Mouse (Mus musculus): Measurements from ENCODE around the gene Adipor1. TPM values are rescaled to one million over a fixed set of nuclear protein-coding genes. Genes with fewer than 3 reads are reported as not detected.
"Not testable (repeated sequence)": the region's sequence is repeated elsewhere in the genome, so short reads cannot be mapped to it uniquely, and the experiment has no call there.

The Adipor1 gene
- polyA plus RNA-seq, 1 experiment, result 87.5 TPM

DNA sequence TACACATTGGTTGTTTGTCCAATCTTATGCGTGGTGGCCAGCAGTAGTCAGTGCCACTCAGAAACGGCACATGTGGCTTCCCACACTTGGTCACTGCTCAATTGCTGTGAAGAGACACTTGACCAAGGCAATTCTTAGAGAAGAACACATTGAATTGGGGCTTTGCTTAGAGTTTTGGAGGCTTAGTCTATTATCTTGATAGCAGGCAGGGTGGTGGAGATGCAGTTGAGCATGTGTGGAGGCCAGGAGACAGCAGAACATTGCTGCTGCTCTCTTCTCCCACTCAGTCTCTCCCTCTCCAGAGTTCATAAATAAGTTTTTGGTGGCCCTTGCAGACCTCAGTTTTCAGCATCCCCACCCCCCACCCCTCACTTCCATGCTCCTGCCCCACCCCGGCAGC, 27.2 kb downstream of the Adipor1 start:
- Histone ChIP-seq H3K27ac (ENCODE audit: insufficient read depth, low read length) (no peak overlapping the region), H3K4me3 (ENCODE audit: insufficient read depth, low read length) (no peak overlapping the region), H3K4me1 (ENCODE audit: control insufficient read depth, insufficient read depth, low read length) (no peaks in the 10 kb centered on the region)
- TF ChIP-seq CTCF (IDR thresholded peaks at IDR 0.05; ENCODE audit: borderline replicate concordance, insufficient read depth, low read length) (no peak), POLR2A (IDR thresholded peaks at IDR 0.05; ENCODE audit: low read depth, low read length) (no peak)

GRCm38 (mm10) chr1:134443288-134443687, 28.1 kb downstream of the Adipor1 start:
- H3K27ac ChIP-seq (ENCODE audit: insufficient read depth, low read length); H3K4me3 ChIP-seq (ENCODE audit: insufficient read depth, low read length); H3K4me1 ChIP-seq (ENCODE audit: control insufficient read depth, insufficient read depth, low read length): not testable (repeated sequence)

- H3K4me3 ChIP-seq (ENCODE audit: insufficient read depth, low read length), result no peak overlapping the region
- H3K27ac ChIP-seq (ENCODE audit: insufficient read depth, low read length), result no peak overlapping the region
- TF ChIP-seq POLR2A (IDR thresholded peaks at IDR 0.05; ENCODE audit: low read depth, low read length), result no peak
- no peak for TF ChIP-seq CTCF (IDR thresholded peaks at IDR 0.05; ENCODE audit: borderline replicate concordance, insufficient read depth, low read length)
- no peaks in the 10 kb centered on the region for H3K4me1 ChIP-seq (ENCODE audit: control insufficient read depth, insufficient read depth, low read length)
Observed at GRCm38 (mm10) chr1:134445418-134445817, 30.2 kb downstream of the Adipor1 start.

DNA sequence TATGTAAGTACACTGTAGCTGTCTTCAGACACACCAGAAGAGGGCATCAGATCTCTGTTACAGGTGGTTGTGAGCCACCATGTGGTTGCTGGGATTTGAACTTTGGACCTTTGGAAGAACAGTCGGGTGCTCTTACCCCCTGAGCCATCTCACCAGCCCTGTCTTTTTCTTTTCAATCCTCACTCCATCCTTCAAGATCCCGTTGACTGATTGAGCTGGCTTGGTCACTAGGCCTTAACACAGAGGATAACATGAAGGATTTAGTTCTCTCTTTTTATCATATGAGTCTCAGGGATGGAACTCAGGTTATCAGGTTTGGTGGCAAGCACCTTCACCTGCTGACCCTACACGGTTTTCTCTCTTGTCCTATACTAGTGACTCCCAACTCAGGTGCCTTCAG, 33.4 kb downstream of the Adipor1 start:
- H3K27ac ChIP-seq (ENCODE audit: insufficient read depth, low read length); H3K4me1 ChIP-seq (ENCODE audit: control insufficient read depth, insufficient read depth, low read length); H3K4me3 ChIP-seq (ENCODE audit: insufficient read depth, low read length): not testable (repeated sequence)

DNA sequence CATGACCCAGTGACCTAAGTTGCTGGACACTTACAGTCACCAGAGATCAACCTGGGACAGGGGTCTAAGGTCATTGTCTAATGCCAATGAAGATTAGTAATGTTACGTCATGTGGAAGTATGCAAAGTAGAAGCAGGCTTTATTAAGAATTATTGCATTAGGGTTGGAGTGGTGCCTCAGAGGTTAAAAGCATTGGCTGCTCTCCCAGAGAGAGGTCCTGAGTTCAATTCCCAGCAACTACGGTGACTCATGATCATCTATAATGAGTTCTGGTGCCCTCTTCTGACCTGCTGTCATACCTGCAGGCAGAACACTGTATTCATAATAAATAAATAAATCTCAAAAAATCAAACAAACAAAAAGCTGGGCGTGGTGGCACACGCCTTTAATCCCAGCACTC, 35.0 kb downstream of the Adipor1 start:
- H3K27ac ChIP-seq (ENCODE audit: insufficient read depth, low read length), result no peak overlapping the region
- no peak overlapping the region for H3K4me3 ChIP-seq (ENCODE audit: insufficient read depth, low read length)
- no peak for TF ChIP-seq CTCF (IDR thresholded peaks at IDR 0.05; ENCODE audit: borderline replicate concordance, insufficient read depth, low read length)

DNA sequence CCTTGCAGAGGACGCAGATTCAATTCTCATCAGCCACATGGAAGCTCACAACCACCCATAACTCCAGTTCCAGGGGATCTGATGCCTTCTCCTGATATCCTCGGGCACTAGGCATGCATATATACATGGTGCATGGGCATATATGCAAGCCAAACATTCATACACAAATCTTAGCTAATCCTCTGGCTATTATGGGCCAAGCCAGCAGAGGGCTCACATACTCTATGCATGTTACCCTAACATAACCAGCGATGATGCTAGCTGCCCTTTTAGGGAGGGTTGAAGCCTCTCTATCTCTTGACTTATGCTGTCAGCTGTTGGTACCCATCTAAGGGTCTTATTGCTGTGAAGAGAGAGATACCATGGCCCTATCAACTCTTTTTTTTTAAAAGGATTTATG, 35.8 kb downstream of the Adipor1 start:
- Histone ChIP-seq H3K4me1 (ENCODE audit: control insufficient read depth, insufficient read depth, low read length) (no peaks in the 10 kb centered on the region), H3K4me3 (ENCODE audit: insufficient read depth, low read length) (no peak overlapping the region), H3K27ac (ENCODE audit: insufficient read depth, low read length) (no peak overlapping the region)
- TF ChIP-seq CTCF (IDR thresholded peaks at IDR 0.05; ENCODE audit: borderline replicate concordance, insufficient read depth, low read length), result no peak
- TF ChIP-seq POLR2A (IDR thresholded peaks at IDR 0.05; ENCODE audit: low read depth, low read length), result no peak

More for the DNA sequence above, 35.0 kb downstream of the Adipor1 start:
- no peaks in the 10 kb centered on the region for H3K4me1 ChIP-seq (ENCODE audit: control insufficient read depth, insufficient read depth, low read length)

DNA sequence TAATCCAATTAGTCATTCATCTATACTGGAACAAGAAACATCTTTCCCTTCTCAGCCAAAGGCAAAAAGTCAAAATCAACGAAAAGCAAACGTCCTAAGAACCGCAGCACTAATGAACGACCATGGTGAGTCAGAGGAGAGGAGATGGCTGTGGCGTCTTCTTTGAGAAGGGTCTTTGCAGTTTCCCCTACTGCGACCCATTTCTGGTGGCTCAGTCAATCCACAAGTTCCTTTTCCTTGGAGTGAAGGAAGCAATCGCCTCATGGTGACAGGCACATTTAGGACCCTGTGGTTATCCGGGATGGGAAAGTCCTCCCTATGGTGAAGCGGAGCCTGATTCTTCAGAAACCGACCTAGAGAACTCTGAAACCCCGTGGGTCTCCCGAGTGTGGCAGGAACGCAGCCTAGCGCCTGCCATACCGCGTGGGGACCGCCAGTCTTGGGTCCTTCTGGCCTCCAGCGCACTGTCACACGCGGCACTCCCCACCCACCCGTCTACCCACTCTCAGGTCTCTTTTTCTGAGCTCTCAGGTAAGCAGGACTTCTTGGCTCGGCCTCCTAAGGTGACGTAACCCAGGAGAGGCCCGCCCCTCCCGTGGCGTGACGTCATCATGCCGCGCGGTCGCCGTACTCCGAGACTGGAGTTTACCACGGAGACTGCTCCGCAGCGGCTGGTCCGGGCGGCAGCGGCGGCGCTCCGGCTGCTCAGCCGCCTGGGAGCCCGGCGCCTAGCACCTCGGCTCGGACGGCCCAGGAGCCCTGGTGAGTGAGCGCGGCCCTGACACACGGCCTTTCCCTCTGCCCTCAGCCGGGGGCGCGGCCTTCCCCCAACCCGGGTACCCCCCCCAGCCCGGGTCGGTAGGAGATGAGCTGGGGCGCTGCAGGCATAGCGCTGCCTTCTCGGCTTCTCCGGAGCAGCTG, 40.0 kb downstream of the Adipor1 start, which contains the start of gene Klhl12:
Gene Klhl12 (plus strand): TSS at position 628 of the 921 bp plus-strand sequence.
- TF ChIP-seq POLR2A (IDR thresholded peaks at IDR 0.05; ENCODE audit: low read depth, low read length) (peak; percentile 78), CTCF (IDR thresholded peaks at IDR 0.05; ENCODE audit: borderline replicate concordance, insufficient read depth, low read length) (no peak)
- Histone ChIP-seq H3K4me3 (ENCODE audit: insufficient read depth, low read length) (peak within 1 kb of the TSS; percentile 67), H3K4me1 (ENCODE audit: control insufficient read depth, insufficient read depth, low read length) (no peaks in the 10 kb centered on the region), H3K27ac (ENCODE audit: insufficient read depth, low read length) (no peak within 1 kb of the TSS)

- Histone ChIP-seq H3K4me3 (ENCODE audit: insufficient read depth, low read length) (peak overlapping the region; percentile 67), H3K4me1 (ENCODE audit: control insufficient read depth, insufficient read depth, low read length) (no peaks in the 10 kb centered on the region), H3K27ac (ENCODE audit: insufficient read depth, low read length) (no peak overlapping the region)
- TF ChIP-seq CTCF (IDR thresholded peaks at IDR 0.05; ENCODE audit: borderline replicate concordance, insufficient read depth, low read length) (no peak), POLR2A (IDR thresholded peaks at IDR 0.05; ENCODE audit: low read depth, low read length) (no peak)
Observed at GRCm38 (mm10) chr1:134456060-134456459, 40.9 kb downstream of the Adipor1 start.

- TF ChIP-seq POLR2A (IDR thresholded peaks at IDR 0.05; ENCODE audit: low read depth, low read length) (no peak), CTCF (IDR thresholded peaks at IDR 0.05; ENCODE audit: borderline replicate concordance, insufficient read depth, low read length) (no peak)
- no peak overlapping the region for H3K4me3 ChIP-seq (ENCODE audit: insufficient read depth, low read length)
- no peak overlapping the region for H3K27ac ChIP-seq (ENCODE audit: insufficient read depth, low read length)
- H3K4me1 ChIP-seq (ENCODE audit: control insufficient read depth, insufficient read depth, low read length), result no peaks in the 10 kb centered on the region
Observed at GRCm38 (mm10) chr1:134458139-134458727, 43.1 kb downstream of the Adipor1 start.
